Mouse (Mus musculus) lung, adult 2 months (tissue): Measurements from ENCODE around the gene Mcm3. TPM values are rescaled to one million over a fixed set of nuclear protein-coding genes. Genes with fewer than 3 reads are reported as not detected.

ENCODE experiments used
- DNase-seq: peaks from one replicate; pipeline ENCODE4 v3.0.0; 2022
- H3K4me1 ChIP-seq: fragments of 200-500 bp; 2 replicates; pipeline ENCODE4 v1.6.1; 2011; ENCODE audit warnings: low read length; ENCODE audit not compliant: control insufficient read depth, insufficient read depth
- H3K4me3 ChIP-seq: fragments of 200-500 bp; replicated peaks from 2 replicates; pipeline ENCODE3; 2011; ENCODE audit warnings: low read depth, mild to moderate bottlenecking, control low read depth, low read length; ENCODE audit errors: extremely low read depth
- CTCF ChIP-seq: fragments of 200-500 bp; IDR thresholded peaks from 2 replicates; pipeline ENCODE4 v1.5.1; 2011; ENCODE audit warnings: mild to moderate bottlenecking, low read length, control low read depth; ENCODE audit not compliant: insufficient read depth
- POLR2A ChIP-seq: fragments of 200-500 bp; IDR thresholded peaks from 2 replicates; pipeline ENCODE4 v1.6.1; 2011; ENCODE audit warnings: low read depth, mild to moderate bottlenecking, control low read depth, low read length, borderline replicate concordance; ENCODE audit errors: extremely low read depth
- whole genome bisulfite sequencing: fragments of 180-500 bp; shearing (Covaris S2); methylation state at CpG from one replicate; pipeline ENCODE4 v1.1.7; 2018; 5-methylcytosine and 5-hydroxymethylcytosine counted together
- polyA plus RNA-seq: library from polyadenylated mRNA; depleted of rRNA; stranded (reverse); fragments of >200 nt; gene quantifications from 2 replicates; pipeline ENCODE4 v1.2.3, GENCODE M21; 2012; rRNA removed

Mcm3 gene
- polyA plus RNA-seq, 1 experiment, result 15.7 TPM

GRCm38 (mm10) chr1:20766526-20766925, 53.6 kb downstream of the Mcm3 start:
- H3K4me1 ChIP-seq, result no peaks in the 10 kb centered on the region
- DNase-seq, result no peak
- H3K4me3 ChIP-seq, result no peak overlapping the region
- 73% methylated on average over 6 of the region's 6 CpGs for WGBS
- TF ChIP-seq CTCF, result no peak
- no peak for TF ChIP-seq POLR2A

GRCm38 (mm10) chr1:20761411-20761810, 58.7 kb downstream of the Mcm3 start:
- TF ChIP-seq POLR2A (no peak), CTCF (no peak)
- WGBS, result 71% methylated on average over 4 of the region's 4 CpGs
- Histone ChIP-seq H3K4me3 (no peak overlapping the region), H3K4me1 (no peaks in the 10 kb centered on the region)
- DNase-seq, result no peak

GRCm38 (mm10) chr1:20760331-20760730, 59.8 kb downstream of the Mcm3 start:
- TF ChIP-seq POLR2A (no peak), CTCF (no peak)
- 72% methylated on average over 5 of the region's 5 CpGs for WGBS
- no peaks in the 10 kb centered on the region for H3K4me1 ChIP-seq
- H3K4me3 ChIP-seq, result no peak overlapping the region
- DNase-seq, result no peak

GRCm38 (mm10) chr1:20759799-20760198, 60.3 kb downstream of the Mcm3 start:
- no peak for DNase-seq
- Histone ChIP-seq H3K4me1 (no peaks in the 10 kb centered on the region), H3K4me3 (no peak overlapping the region)
- TF ChIP-seq POLR2A (no peak), CTCF (no peak)
- 60% methylated on average over 10 of the region's 10 CpGs for WGBS

GRCm38 (mm10) chr1:20757586-20757985, 62.5 kb downstream of the Mcm3 start:
- Histone ChIP-seq H3K4me1 (no peaks in the 10 kb centered on the region), H3K4me3 (no peak overlapping the region)
- 85% methylated on average over 3 of the region's 3 CpGs for WGBS
- TF ChIP-seq POLR2A, result no peak
- no peak for TF ChIP-seq CTCF
- DNase-seq, result no peak

GRCm38 (mm10) chr1:20754439-20754838, 65.7 kb downstream of the Mcm3 start:
- Histone ChIP-seq H3K4me3 (no peak overlapping the region), H3K4me1 (no peaks in the 10 kb centered on the region)
- TF ChIP-seq CTCF, result no peak
- TF ChIP-seq POLR2A, result no peak
- no peak for DNase-seq
- WGBS, result 76% methylated on average over 10 of the region's 10 CpGs

Other genes with a start within 250 kb of the Mcm3 start
- 0.05 and 0.19 TPM in 2 replicates for gene Pkhd1, start 202.2 kb downstream of the Mcm3 start, polyA plus RNA-seq
- gene Il17a, start 89.4 kb downstream of the Mcm3 start, polyA plus RNA-seq, result not detected in 2 replicates
- gene Il17f, start 29.7 kb downstream of the Mcm3 start, polyA plus RNA-seq, result not detected in 2 replicates
- gene Paqr8, start 70.3 kb upstream of the Mcm3 start, polyA plus RNA-seq, result 42.6 and 47.2 TPM in 2 replicates
- gene Efhc1, start 131.3 kb upstream of the Mcm3 start, polyA plus RNA-seq, result 10.4 and 14.9 TPM in 2 replicates